Mouse (Mus musculus) neural tube, embryonic 15.5 days (tissue): ENCODE measurements at regions not wholly inside any gene's neighbourhood (a gene's known extent, or its start where the extent isn't known, plus 50 kb on each side); places are given as distances from the start of the nearest gene placed in this dataset.

Experiments
- ATAC-seq: fragments of 200-750 bp; cut with Nextera tagmentation; 2 replicates; pipeline ENCODE4 v1.8.0; 2017; ENCODE audit warnings: mild to moderate bottlenecking, moderate TSS enrichment, moderate library complexity; ENCODE audit not compliant: low FRiP score
- H3K27ac ChIP-seq: fragments of 300-500 bp; sonication (generic); replicated peaks from 2 replicates; pipeline ENCODE4 v1.5.1; 2015; ENCODE audit warnings: mild to moderate bottlenecking, inconsistent platforms
- H3K27me3 ChIP-seq: fragments of 300-500 bp; sonication (generic); replicated peaks from 2 replicates; pipeline ENCODE4 v1.6.1; 2015; ENCODE audit warnings: inconsistent platforms
- H3K36me3 ChIP-seq: fragments of 300-500 bp; sonication (generic); 2 replicates; pipeline ENCODE4 v1.6.1; 2015; ENCODE audit warnings: inconsistent platforms
- H3K4me1 ChIP-seq: fragments of 300-500 bp; sonication (generic); 2 replicates; pipeline ENCODE4 v1.6.1; 2015; ENCODE audit warnings: inconsistent platforms
- H3K4me2 ChIP-seq: fragments of 300-500 bp; sonication (generic); 2 replicates; pipeline ENCODE4 v1.6.1; 2015; ENCODE audit warnings: inconsistent platforms, mild to moderate bottlenecking, moderate library complexity
- H3K4me3 ChIP-seq: fragments of 300-500 bp; sonication (generic); replicated peaks from 2 replicates; pipeline ENCODE4 v1.5.1; 2015; ENCODE audit warnings: mild to moderate bottlenecking, inconsistent platforms
- H3K9ac ChIP-seq: fragments of 300-500 bp; sonication (generic); replicated peaks from 2 replicates; pipeline ENCODE4 v1.6.1; 2015; ENCODE audit warnings: mild to moderate bottlenecking, inconsistent platforms
- H3K9me3 ChIP-seq: fragments of 300-500 bp; sonication (generic); replicated peaks from 2 replicates; pipeline ENCODE4 v1.6.1; 2016; ENCODE audit warnings: inconsistent platforms
- WGBS: fragments of 180-500 bp; shearing (Covaris S2); methylation state at CpG from one replicate; pipeline ENCODE4 v1.1.7; 2015; ENCODE audit warnings: mixed read lengths; 5-methylcytosine and 5-hydroxymethylcytosine counted together

DNA sequence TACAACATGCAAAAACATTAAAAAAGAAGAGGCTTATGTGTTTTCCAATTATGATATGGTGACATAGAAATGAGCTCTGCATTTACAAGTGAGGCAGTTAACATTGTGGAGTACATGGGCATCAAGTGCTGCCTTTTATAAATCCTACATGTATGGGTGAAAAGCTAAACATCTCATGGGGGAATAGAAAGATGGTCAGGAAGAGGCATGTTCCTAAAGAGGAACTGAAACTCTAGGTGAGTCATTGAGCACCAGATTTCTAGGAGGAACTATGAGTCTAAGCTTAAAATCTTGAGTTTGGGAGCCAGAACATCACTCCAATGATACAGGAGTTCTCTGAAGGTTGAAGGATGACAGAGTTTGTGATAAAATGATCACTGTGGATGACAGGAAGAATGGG, 1010.2 kb downstream of the Slitrk1 start:
- Histone ChIP-seq H3K27ac (no peak overlapping the region), H3K4me1 (no peaks in the 10 kb centered on the region), H3K4me2 (no peak overlapping the region), H3K9me3 (no peaks in the 10 kb centered on the region), H3K27me3 (no peaks in the 10 kb centered on the region), H3K36me3 (no peaks in the 10 kb centered on the region), H3K9ac (no peak overlapping the region), H3K4me3 (no peak overlapping the region)
- ATAC-seq = no peak

DNA sequence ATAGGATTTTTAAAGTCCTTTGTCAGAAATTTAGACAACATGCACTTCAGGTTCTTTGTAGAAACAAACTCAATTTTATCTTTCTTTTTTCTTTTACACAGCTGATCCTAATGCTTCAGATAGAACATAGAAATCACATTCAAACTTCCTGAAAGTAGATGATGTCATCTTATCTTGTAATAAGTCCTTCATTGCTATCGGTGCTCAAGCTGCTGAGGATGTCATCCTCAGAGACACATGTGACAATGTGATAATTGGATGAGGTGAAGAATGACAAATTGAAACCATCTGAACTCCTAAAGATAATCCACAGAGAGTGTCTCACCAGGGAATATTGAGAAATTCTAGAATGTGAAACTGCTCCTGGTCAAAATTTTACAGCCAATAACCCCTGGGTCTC, 1012.1 kb downstream of the Slitrk1 start:
- no peaks in the 10 kb centered on the region for H3K36me3 ChIP-seq
- no peaks in the 10 kb centered on the region for H3K4me1 ChIP-seq
- no peak overlapping the region for H3K4me3 ChIP-seq
- no peak overlapping the region for H3K27ac ChIP-seq
- no peaks in the 10 kb centered on the region for H3K9me3 ChIP-seq
- H3K4me2 ChIP-seq = no peak overlapping the region
- no peaks in the 10 kb centered on the region for H3K27me3 ChIP-seq
- no peak for ATAC-seq
- H3K9ac ChIP-seq = no peak overlapping the region
- WGBS = 86% methylated on average over 1 of the region's 1 CpGs

GRCm38 (mm10) chr14:107860895-107861294, 1053.1 kb downstream of the Slitrk1 start:
- H3K4me2 ChIP-seq = no peak overlapping the region
- no peak for ATAC-seq
- H3K36me3 ChIP-seq = no peaks in the 10 kb centered on the region
- H3K4me3 ChIP-seq = no peak overlapping the region
- H3K27ac ChIP-seq = no peak overlapping the region
- H3K4me1 ChIP-seq = no peaks in the 10 kb centered on the region
- no peak overlapping the region for H3K9ac ChIP-seq
- no peaks in the 10 kb centered on the region for H3K27me3 ChIP-seq
- no peaks in the 10 kb centered on the region for H3K9me3 ChIP-seq

GRCm38 (mm10) chr14:107849688-107850087, 1064.3 kb downstream of the Slitrk1 start:
- no peak for ATAC-seq
- no peak overlapping the region for H3K9ac ChIP-seq
- 76% methylated on average over 7 of the region's 7 CpGs for WGBS
- H3K4me1 ChIP-seq = no peaks in the 10 kb centered on the region
- no peak overlapping the region for H3K27ac ChIP-seq
- H3K9me3 ChIP-seq = no peaks in the 10 kb centered on the region
- no peaks in the 10 kb centered on the region for H3K27me3 ChIP-seq
- no peak overlapping the region for H3K4me2 ChIP-seq
- no peaks in the 10 kb centered on the region for H3K36me3 ChIP-seq
- no peak overlapping the region for H3K4me3 ChIP-seq

- Histone ChIP-seq H3K27me3 (no peaks in the 10 kb centered on the region), H3K9ac (no peak overlapping the region), H3K4me3 (no peak overlapping the region), H3K9me3 (no peaks in the 10 kb centered on the region), H3K4me1 (no peaks in the 10 kb centered on the region), H3K27ac (no peak overlapping the region), H3K36me3 (no peaks in the 10 kb centered on the region), H3K4me2 (no peak overlapping the region)
- 62% methylated on average over 3 of the region's 3 CpGs for WGBS
- no peak for ATAC-seq
Observed at GRCm38 (mm10) chr14:107845289-107846215, 1068.4 kb downstream of the Slitrk1 start.

DNA sequence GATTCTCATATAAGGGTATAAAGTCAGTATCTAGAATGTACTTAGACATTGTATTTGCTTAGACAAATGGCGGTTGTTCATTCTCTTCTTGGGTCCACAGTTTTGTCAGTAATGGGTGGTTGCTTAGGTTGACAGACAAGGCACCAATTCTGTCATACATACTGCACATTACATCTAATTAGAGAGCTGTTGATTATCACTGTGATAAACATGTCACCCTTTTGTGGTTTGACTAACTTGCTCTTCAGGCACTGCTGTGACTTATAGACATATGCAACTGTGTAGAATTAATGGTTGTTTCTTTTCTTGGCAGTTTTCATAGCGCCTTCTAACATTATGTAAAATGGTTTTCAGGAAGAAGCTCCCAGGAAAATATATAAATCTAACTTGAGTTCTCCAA, 1069.4 kb downstream of the Slitrk1 start:
- Histone ChIP-seq H3K9me3 (no peaks in the 10 kb centered on the region), H3K27me3 (no peaks in the 10 kb centered on the region), H3K27ac (no peak overlapping the region), H3K4me1 (no peaks in the 10 kb centered on the region), H3K4me3 (no peak overlapping the region), H3K4me2 (no peak overlapping the region), H3K36me3 (no peaks in the 10 kb centered on the region), H3K9ac (no peak overlapping the region)
- no peak for ATAC-seq
- 89% methylated on average over 2 of the region's 2 CpGs for WGBS

- Histone ChIP-seq H3K27ac (no peak overlapping the region), H3K9ac (no peak overlapping the region), H3K4me1 (no peaks in the 10 kb centered on the region), H3K9me3 (no peaks in the 10 kb centered on the region), H3K4me3 (no peak overlapping the region), H3K4me2 (no peak overlapping the region), H3K27me3 (no peaks in the 10 kb centered on the region), H3K36me3 (no peaks in the 10 kb centered on the region)
- ATAC-seq = no peak
- WGBS = 100% methylated on average over 1 of the region's 1 CpGs
Observed at GRCm38 (mm10) chr14:107832976-107833375, 1081.0 kb downstream of the Slitrk1 start.

DNA sequence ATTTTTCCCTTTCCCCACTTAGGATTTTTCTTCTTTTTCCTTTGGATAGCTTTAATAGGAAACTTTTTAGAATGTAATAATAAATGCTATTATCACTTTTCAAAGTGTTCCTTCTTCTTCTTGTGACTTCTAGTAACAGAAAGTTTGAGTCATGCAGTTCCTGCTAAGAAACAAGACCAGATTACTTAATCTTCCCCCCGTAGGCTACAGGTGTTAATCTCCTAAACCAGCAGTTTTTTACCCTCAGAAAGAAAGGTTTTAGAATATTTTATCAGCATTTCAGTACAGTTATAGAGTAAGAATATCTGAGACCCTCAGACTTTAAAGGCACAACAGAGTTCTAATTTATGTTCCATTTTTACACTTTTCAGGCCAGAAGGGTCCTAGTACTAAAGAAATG, 1128.7 kb downstream of the Slitrk1 start:
- Histone ChIP-seq H3K27ac (no peak overlapping the region), H3K4me2 (no peak overlapping the region), H3K27me3 (no peaks in the 10 kb centered on the region), H3K9me3 (no peaks in the 10 kb centered on the region), H3K4me1 (no peaks in the 10 kb centered on the region), H3K4me3 (no peak overlapping the region), H3K36me3 (no peaks in the 10 kb centered on the region), H3K9ac (no peak overlapping the region)
- WGBS = 75% methylated on average over 1 of the region's 1 CpGs
- ATAC-seq = no peak
